15 mouse cellular contexts compared by ENCODE assay signal in the genomic region with DNA sequence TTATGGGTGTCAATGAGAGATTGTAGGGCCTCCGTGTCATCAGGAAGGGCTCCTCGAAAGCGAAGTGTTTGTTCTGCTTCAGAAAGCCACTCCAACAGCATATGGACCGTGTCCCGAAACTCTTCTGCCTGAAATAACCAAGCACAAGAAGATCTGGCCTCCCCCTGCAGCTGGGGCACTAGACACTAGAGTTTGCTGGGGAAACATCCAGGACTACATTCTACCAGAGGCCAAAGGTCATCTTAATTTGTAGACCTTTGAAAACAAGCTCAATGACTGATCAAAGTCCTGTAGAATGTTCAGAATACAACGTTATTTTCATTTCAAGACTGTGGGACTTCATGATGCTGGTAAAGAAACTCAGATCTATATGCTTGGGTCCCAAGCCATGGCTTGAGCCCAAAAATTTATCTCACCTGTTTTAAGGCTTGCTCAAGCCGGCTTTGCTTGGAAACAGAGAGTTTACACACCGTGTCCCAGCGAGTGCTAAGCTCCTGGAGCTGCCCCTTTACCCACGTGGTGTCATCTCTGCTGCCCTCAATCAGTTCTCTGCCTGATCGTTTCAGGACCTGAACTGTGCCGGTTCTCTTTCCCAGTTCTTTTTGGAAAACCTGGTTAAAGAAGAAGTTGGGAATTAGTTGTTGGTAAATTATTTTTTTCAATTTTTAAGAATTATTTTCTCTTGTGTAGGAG. TPM values are rescaled to one million over a fixed set of nuclear protein-coding genes. Genes with fewer than 3 reads are reported as not detected.
"Had no signal": no experiment of that assay in that cellular context is flagged by ENCODE, and none has a peak within 500 bp of the region (broad histone marks: within the 10 kb centered on the region; RNA-seq: fewer than 3 reads in every experiment).

No protein-coding gene starts in this region.

- H3K27me3 ChIP-seq: intestine, embryonic 15.5 days; limb, embryonic 13.5 days; midbrain, embryonic 12.5 days; stomach, embryonic 15.5 days had no signal

- H3K4me1 ChIP-seq: intestine, embryonic 15.5 days; limb, embryonic 13.5 days; midbrain, embryonic 12.5 days; stomach, embryonic 15.5 days had no signal

- DNase-seq: left cerebral cortex, postnatal 4 days; lung, adult 18-20 months; right cerebral cortex, postnatal 14 days; thymus, adult 2 months; thymus, postnatal 25 days had no signal

- H3K9ac ChIP-seq: hindbrain, embryonic 14.5 days; intestine, embryonic 15.5 days; limb, embryonic 13.5 days; midbrain, embryonic 12.5 days; stomach, embryonic 15.5 days had no signal

- H3K4me2 ChIP-seq: hindbrain, embryonic 14.5 days; intestine, embryonic 15.5 days; limb, embryonic 13.5 days; midbrain, embryonic 12.5 days; stomach, embryonic 15.5 days had no signal

- H3K4me3 ChIP-seq: intestine, embryonic 15.5 days; layer of hippocampus, adult 2 months; limb, embryonic 13.5 days; midbrain, embryonic 12.5 days; stomach, embryonic 15.5 days had no signal

- H3K9me3 ChIP-seq: intestine, embryonic 15.5 days; limb, embryonic 13.5 days; midbrain, embryonic 12.5 days; stomach, embryonic 15.5 days had no signal

- ATAC-seq: intestine, embryonic 15.5 days; midbrain, embryonic 16.5 days had no signal

- H3K27ac ChIP-seq: hindbrain, embryonic 14.5 days; intestine, embryonic 15.5 days; layer of hippocampus, adult 2 months; limb, embryonic 13.5 days; midbrain, embryonic 12.5 days; stomach, embryonic 15.5 days had no signal

RNA-seq across cellular contexts. Expression of a gene that starts 51.0 kb away (rescaled TPM):
- polyA plus RNA-seq: intestine, embryonic 15.5 days; limb, embryonic 13.5 days; lung, embryonic 16.5 days; midbrain, embryonic 12.5 days; midbrain, embryonic 16.5 days; neural tube, embryonic 14.5 days; stomach, embryonic 15.5 days; urinary bladder, adult 2 months had no signal
